Mouse (Mus musculus) heart, adult 2 months (tissue): Measurements from ENCODE around the gene Pold2.

ENCODE experiments used
- CTCF ChIP-seq: fragments of 200-600 bp; IDR thresholded peaks from 2 replicates; pipeline ENCODE4 v1.8.1; 2022; ENCODE audit warnings: antibody characterized with exemption, mild to moderate bottlenecking, moderate library complexity
- EP300 ChIP-seq: fragments of 200-500 bp; IDR thresholded peaks from 2 replicates; pipeline ENCODE4 v1.6.1; 2011; ENCODE audit warnings: low read depth, low read length, control low read depth; ENCODE audit not compliant: insufficient read depth
- POLR2A ChIP-seq: fragments of 200-500 bp; IDR thresholded peaks from 2 replicates; pipeline ENCODE4 v1.6.1; 2011; ENCODE audit warnings: mild to moderate bottlenecking, low read depth, low read length, control low read depth; ENCODE audit not compliant: insufficient read depth

DNA sequence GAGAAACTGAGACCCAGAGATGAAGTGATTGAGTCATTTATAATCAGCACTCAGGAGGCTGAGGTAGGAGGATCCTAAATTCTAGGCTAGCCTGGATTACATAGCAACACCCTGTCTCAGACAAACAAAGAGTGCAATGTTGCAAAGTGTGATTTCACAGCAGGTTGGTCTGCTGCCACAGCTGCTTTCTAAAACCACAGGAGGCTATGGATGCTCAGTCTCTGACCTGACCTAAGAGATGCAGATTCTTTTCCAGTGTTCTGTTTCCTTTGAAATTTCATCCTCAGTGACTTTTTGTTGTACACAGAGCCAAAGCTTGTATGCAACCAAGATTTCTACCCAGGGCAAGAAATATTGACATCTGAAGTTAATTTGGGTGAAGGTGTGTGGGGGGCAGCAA is 22.6 kb downstream of the Pold2 start:
- TF ChIP-seq CTCF (no peak), EP300 (no peak), POLR2A (no peak)
